Mouse (Mus musculus) cortical plate, adult 2 months (tissue): ENCODE results near the gene C2cd3. TPM values are rescaled to one million over a fixed set of nuclear protein-coding genes. Genes with fewer than 3 reads are reported as not detected.

Experiments
- H3K27ac ChIP-seq: fragments of 200-500 bp; 2 replicates; pipeline ENCODE4 v1.5.1; 2012; ENCODE audit warnings: low read length, control low read depth, inconsistent platforms; ENCODE audit not compliant: insufficient read depth
- H3K4me1 ChIP-seq: fragments of 200-500 bp; 2 replicates; pipeline ENCODE4 v1.6.1; 2011; ENCODE audit warnings: low read length; ENCODE audit not compliant: control insufficient read depth, insufficient read depth
- H3K4me3 ChIP-seq: fragments of 200-500 bp; 2 replicates; pipeline ENCODE4 v1.5.1; 2011; ENCODE audit warnings: mild to moderate bottlenecking, low read length, control low read depth; ENCODE audit not compliant: insufficient read depth
- CTCF ChIP-seq: fragments of 200-500 bp; IDR thresholded peaks from 2 replicates; pipeline ENCODE4 v1.5.1; 2011; ENCODE audit warnings: mild to moderate bottlenecking, control low read depth, low read length; ENCODE audit not compliant: insufficient read depth; ENCODE audit errors: extremely low read depth
- POLR2A ChIP-seq: fragments of 200-500 bp; IDR thresholded peaks from 2 replicates; pipeline ENCODE4 v1.6.1; 2011; ENCODE audit warnings: mild to moderate bottlenecking, low read length, control low read depth; ENCODE audit not compliant: insufficient read depth; ENCODE audit errors: extremely low read depth
- polyA plus RNA-seq: library from polyadenylated mRNA; depleted of rRNA; stranded (reverse); fragments of >200 nt; gene quantifications from 2 replicates; pipeline ENCODE4 v1.2.3, GENCODE M21; 2012

C2cd3 gene
- polyA plus RNA-seq, 1 experiment = 19.6 TPM

DNA sequence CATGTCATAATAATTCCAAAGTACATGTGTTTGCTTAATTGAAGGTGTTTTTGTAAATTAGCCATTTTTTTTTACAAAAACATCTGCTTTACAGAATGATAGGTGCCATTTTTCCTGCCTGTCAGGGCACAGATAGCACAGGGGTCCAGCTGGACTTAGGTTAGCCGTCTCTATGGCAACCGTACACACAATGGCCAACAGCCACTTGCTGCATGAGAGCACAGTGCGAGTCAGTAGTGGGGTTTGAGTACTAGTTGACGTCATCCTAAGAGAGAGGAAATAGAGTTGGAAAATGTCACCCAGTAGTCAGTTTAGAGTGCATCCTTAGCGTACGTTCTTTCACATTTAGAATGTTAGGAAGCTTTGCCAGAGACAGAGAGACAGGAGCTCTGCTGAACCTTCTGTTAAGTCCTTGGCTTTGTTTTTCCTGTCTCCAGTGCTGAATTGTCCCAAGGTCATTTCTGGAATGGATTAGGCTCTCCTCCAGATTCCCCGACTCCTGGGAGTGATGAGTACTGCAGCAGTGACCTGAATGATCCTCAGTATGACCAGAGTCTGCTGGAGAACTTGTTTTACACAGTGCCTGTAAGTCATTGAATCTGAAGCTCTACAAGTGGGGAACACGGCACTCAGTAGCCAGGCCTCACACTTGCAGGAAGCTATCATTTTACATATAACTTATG lies 27.3 kb downstream of the C2cd3 start:
- Histone ChIP-seq H3K27ac (no peak overlapping the region), H3K4me3 (no peak overlapping the region), H3K4me1 (no peaks in the 10 kb centered on the region)
- TF ChIP-seq CTCF = no peak
- no peak for TF ChIP-seq POLR2A

DNA sequence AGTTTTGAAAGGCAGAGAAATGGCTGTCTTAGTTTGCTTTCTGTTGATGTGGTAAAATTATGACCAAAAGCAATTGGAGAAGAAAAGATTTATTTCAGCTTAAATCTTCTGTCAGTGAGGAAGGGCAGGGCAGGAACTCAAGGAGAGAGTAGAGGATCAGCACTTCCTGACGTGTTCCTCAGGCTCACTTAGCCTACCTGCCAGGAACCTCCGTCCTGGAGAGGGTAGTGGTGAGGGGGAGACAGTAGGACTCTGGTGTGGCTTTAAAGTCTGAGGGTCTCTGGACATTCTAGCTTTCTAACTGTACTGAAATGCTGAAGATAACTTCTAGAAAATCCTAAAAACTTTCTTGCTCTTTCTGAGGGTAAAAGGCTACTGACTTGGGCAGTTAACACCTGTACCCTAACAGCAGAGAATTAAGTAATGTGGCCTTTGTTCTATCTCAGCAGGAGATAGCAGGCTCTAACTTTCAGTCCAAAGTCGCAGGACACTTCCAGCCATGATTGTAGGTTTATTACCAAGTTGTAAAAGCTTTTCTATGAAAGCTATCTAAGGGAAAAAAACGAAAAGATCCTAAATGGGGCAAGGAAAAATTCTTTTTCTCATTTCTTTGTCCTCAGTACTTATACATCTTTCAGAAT lies 29.0 kb downstream of the C2cd3 start:
- H3K4me1 ChIP-seq = no peaks in the 10 kb centered on the region
- no peak overlapping the region for H3K27ac ChIP-seq
- TF ChIP-seq POLR2A = no peak
- no peak for TF ChIP-seq CTCF
- H3K4me3 ChIP-seq = no peak overlapping the region

DNA sequence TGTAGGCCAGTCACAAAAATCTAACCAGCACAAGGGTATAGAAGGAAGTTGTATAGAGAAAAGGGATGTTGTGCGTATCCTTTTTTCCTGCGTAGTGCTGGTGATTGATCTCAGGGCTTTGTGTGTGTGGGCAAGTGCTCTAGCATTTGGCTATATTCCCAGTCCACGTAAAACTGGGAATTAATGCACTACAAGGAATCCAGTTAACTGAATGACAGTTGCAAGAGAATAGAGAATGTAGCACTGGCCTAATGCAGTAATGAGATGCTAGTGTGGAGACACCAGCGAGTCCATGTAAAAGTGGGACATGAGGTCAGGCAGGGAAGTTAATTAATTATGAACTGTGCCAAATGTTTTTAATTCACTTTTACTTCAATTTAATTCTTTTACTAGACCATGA lies 30.7 kb downstream of the C2cd3 start:
- TF ChIP-seq POLR2A (no peak), CTCF (no peak)
- H3K4me3 ChIP-seq = no peak overlapping the region
- no peaks in the 10 kb centered on the region for H3K4me1 ChIP-seq
- no peak overlapping the region for H3K27ac ChIP-seq

DNA sequence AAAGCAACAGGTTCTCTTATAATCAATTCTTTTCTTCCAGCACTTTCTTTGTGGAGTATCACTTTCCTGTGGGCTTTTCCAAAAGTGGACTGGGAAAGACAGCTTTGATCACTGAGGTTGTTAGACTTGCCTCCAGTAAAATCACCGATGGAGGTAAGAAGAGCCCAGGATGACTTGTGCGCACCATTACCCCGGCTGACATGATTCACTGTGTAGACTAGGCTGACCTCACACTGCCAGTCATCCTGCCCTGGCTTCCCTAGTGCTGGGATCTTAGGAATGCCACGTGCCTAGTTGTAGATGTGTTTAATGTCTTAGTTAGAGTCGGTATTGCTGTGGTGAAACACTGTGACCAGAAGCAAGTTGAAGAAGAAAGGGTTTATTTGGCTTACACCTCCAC lies 35.6 kb downstream of the C2cd3 start:
- no peaks in the 10 kb centered on the region for H3K4me1 ChIP-seq
- no peak overlapping the region for H3K27ac ChIP-seq
- no peak overlapping the region for H3K4me3 ChIP-seq
- TF ChIP-seq POLR2A (no peak), CTCF (no peak)

DNA sequence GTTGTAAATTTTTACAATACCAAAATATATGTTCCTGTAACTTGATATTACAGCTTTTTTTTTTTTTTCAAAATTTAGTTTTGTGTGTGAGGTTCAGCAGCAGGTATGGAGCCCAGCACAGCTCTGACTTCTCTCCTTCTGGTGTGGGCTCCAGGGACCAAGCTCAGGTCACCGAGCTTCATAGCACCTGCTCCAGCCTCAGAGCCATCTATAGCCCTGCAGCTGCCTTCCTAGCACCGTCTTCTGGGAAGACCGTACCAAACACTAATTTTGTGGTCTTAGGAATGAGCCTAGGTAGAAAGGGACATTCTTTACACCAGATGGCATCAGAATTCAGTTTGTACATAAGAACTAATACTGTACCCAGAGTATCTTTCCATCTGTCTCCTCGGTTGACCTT lies 36.7 kb downstream of the C2cd3 start:
- H3K4me1 ChIP-seq = no peaks in the 10 kb centered on the region
- no peak overlapping the region for H3K4me3 ChIP-seq
- TF ChIP-seq CTCF = no peak
- no peak for TF ChIP-seq POLR2A
- H3K27ac ChIP-seq = no peak overlapping the region

DNA sequence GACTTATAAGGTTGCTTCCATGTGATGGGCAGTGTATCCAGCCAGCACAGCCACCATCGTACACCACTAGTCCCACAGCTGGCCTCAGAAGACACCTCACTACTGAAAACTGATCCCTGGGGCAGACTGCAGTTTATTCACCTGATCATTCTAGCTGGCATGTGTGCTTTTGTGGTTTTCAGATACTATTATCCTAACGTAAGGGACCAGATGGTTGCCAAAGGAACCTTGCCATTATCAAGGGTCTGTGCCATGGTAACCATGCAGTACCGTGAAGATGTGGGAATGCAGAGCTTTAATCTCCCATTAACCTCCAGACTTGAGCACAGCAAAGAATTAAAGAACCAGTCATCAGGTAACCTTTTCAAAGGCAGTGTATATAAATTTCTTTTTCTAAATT lies 53.8 kb downstream of the C2cd3 start:
- TF ChIP-seq CTCF (no peak), POLR2A (no peak)
- Histone ChIP-seq H3K4me3 (no peak overlapping the region), H3K4me1 (no peaks in the 10 kb centered on the region), H3K27ac (no peak overlapping the region)

DNA sequence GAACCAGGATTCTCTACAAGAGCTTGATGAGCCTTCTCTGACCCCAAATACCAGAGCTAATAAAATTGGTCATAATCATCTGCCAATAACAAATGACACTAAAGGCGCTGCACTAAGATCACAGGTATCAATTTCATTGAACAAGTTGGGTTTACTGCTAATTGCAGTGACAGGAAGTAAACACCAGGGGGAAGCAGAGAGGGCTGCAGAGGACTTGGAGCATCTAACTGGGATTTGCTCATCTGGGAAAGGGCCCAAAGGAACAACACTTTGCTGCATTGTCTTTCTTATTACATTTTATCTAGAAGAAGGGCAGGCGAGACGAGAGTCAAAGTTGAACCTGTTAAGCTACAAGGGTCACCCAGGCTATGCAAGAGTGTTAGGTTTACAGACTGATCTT lies 57.1 kb downstream of the C2cd3 start:
- Histone ChIP-seq H3K4me3 (no peak overlapping the region), H3K27ac (no peak overlapping the region), H3K4me1 (no peaks in the 10 kb centered on the region)
- TF ChIP-seq POLR2A (no peak), CTCF (peak; percentile 92)

DNA sequence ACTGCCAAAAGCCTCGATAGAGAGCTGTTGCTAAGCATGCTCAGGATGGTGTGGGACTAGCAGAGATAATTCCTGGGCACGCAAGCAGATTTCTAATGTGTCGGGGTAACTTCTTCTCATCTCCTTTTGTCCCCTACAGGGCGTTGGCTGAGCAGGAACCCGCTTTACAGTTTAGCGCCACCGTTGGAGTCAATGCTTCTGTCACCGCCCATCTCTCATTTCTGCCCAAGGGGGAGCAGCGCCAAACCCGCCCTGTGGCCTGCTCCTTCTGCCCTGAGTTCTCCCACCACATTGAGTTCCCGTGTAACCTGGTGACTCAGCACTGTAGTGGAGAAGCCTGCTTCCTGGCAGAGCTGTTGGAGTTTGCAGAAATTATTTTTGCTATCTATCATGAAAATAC lies 57.9 kb downstream of the C2cd3 start:
- TF ChIP-seq CTCF (no peak), POLR2A (no peak)
- Histone ChIP-seq H3K4me3 (no peak overlapping the region), H3K27ac (no peak overlapping the region), H3K4me1 (no peaks in the 10 kb centered on the region)

DNA sequence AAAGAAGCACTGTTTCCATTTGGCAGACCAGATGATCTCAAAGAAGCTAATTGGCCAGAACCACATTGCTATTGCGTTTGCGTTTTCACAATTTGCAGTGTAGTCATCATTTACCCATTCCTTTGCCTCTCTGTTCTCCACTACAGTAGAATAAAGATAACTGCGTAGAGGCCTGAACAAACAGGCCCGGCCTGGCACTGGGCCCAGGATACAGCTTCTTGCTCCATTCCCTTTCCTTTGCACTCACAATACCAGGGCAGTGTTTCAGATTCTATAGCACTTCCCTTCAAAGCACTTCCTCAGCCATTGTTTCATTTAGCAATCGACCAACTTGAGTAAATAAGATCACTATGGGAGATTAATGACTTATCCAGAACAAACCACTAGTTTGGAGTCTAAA lies 59.1 kb downstream of the C2cd3 start:
- Histone ChIP-seq H3K4me3 (no peak overlapping the region), H3K4me1 (no peaks in the 10 kb centered on the region), H3K27ac (no peak overlapping the region)
- TF ChIP-seq CTCF (no peak), POLR2A (no peak)

DNA sequence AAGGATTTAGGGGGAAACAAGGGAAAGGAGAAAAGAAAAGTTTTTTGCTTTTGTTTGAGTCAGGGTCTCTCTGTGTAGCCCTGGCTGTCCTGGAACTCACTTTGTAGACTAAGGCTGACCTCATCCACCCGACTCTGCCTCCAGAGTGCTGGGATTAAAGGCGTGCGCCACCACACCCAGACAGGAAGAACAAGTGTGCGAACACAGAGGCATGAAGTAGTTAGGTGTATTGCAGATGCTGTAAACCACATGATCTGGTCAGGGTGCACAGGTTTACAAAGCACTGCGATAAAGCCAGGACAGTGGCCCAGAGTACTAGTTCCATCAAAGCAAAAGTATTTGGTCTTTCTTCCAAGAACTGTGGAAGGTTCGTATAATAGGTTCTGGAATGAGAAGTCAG lies 61.3 kb downstream of the C2cd3 start:
- no peak for TF ChIP-seq POLR2A
- TF ChIP-seq CTCF = no peak
- no peak overlapping the region for H3K27ac ChIP-seq

DNA sequence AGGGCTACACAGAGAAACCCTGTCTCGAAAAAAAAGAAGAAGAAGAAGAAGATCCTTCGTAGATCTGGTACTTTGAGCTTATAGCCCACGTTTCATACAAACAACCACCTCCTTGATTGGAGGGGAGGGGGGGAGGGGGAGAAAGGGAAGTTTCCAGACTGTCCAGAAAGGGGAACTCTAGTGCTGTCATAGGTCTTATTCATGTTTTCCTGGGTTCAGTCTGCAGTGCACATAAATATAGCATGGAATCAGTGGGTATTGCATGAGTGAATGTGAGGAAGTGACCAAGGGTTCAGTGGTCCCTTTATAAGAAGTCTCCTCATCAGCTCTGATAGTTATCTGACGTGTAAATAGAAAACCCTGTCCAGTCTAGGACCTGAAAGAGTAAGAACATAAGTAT lies 71.7 kb downstream of the C2cd3 start:
- TF ChIP-seq CTCF (no peak), POLR2A (no peak)
- Histone ChIP-seq H3K4me3 (no peak overlapping the region), H3K27ac (no peak overlapping the region), H3K4me1 (no peaks in the 10 kb centered on the region)

More for the DNA sequence above, 61.3 kb downstream of the C2cd3 start:
- H3K4me3 ChIP-seq = no peak overlapping the region
- no peaks in the 10 kb centered on the region for H3K4me1 ChIP-seq
